Mouse (Mus musculus) left cerebral cortex, postnatal 10 days (tissue): Measurements from ENCODE around the gene Gm49027. TPM values are rescaled to one million over a fixed set of nuclear protein-coding genes. Genes with fewer than 3 reads are reported as not detected.
"Not testable (repeated sequence)": the region's sequence is repeated elsewhere in the genome, so short reads cannot be mapped to it uniquely, and the experiment has no call there.

ENCODE experiments used
- DNase-seq, 2 experiments: peaks; one replicate each; pipeline ENCODE4 v3.0.0; 2021 to 2022; ENCODE audit warnings: low spot score in 2 of 2, mixed read lengths in 1 of 2; ENCODE audit errors: extremely low spot score in 1 of 2
- intact Hi-C: fragments of 180-260 bp; cut with DNase I; formaldehyde crosslinking; loops from one replicate; pipeline ENCODE4 v1.15.1; 2025
- total RNA-seq, 2 experiments: library from RNA; stranded (reverse); gene quantifications; 2 replicates each; pipeline ENCODE4 v1.2.3; 2021

Gene Gm49027
- total RNA-seq = 1 to 10 TPM; 4.7 to 5.0 TPM

DNA sequence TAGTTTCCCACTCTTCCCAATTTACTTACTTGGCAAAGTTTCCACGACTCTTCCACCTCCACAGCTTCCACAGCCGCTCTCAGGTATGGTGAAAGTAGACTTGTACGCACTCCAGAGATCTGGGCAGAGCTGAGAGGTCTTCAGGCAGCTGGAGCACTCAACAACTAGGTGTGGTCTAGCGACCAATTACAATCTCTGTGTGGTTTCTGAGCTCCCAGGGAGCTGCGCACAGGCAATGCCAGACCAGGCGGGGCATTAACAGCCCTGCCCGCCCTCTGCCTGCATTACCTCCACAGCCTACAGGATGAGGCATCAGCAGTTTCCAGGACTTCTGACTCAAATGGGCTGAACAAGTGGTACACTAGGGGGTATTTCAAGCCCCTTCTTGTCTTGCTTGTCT, at the start of gene Gm49027:
Gm49027 (minus strand) TSS at position 208 of the 400 bp plus-strand sequence.
- DNase-seq = no peak
- intact Hi-C loops = no loop called here

DNA sequence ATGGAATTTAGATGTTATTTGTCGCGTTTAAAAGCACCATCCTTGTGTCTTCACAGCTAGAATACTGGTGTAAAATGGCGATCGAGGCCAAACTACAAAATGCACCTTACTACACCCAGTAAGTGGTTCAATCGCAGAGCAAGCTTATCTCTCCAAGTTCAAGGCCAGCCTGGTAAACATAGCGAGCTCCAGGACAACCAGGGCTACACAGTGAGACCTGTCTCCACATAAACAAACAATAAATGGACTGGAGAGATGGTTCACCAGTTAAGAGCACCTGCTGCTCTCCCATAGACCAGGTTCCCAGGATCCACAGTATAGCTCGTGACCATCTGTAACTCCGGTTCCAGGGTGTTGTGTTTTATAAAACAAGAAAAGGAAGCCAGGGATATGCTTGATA, 48.1 kb upstream of the Gm49027 start:
- DNase-seq = no peak
- intact Hi-C loops = no loop called here

DNA sequence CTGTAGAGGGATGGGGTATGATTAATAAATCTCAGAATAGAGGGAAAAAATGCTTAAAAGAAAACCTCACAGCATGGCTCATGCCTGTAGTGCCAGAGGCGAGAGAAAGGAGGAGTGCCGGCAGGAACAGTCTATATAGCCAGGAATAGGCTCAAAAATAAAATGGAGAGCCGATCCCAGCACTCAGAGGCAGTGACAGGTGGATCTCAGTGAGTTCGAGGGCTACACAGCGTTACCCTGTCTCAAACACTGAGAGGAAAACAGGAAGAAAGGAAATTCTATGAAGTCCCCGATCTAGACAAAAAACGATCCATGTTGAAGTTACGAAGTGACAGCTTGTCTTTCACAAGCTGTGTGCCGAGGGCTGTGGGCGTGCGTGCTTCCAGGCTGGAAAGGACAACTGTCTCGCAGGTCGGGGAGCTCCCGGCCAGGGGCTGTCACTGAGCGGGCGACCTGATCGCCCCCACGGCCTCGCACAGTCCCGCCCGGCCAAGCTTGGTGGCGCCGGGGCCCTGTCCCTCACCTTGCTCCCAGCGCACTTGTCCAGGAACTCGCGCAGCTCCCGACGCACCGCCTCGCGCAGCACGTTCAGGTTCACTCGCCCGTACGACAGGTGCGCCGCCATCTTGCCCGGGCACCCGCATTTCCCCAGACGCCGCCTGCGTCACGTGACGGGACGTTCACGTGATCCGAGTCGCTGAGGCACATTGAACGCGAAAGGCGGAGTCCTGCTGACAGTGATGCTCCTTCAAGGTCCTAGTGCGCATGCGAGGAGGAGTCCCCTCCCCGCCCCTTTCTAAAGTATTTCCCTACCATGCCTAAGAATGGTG, 47.3 kb upstream of the Gm49027 start, which contains the start of gene Vps33a:
Vps33a (minus strand) TSS at position 682 of the 830 bp plus-strand sequence.
- intact Hi-C loops = no loop called here

DNA sequence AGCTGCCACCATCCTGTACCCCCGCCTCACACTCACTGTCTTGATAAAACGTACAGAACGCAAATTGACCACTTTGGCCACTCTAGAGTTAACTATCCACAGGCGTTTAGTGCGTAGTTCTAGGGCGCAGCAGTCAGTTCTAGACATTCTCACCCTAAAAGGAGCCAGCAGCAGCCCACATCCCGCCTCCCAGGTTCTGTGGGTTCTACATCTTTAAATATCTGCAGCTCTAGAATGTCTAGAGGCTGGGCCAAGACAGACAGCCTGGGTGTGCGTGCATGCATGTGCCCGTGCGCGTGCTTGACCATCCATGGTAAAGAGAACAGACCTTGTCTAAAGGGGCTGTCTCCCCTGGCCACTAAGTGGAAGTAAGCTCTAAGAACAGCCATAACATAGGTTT, 35.8 kb upstream of the Gm49027 start:
- intact Hi-C loops = no loop called here

More for the DNA sequence above, 47.3 kb upstream of the Gm49027 start, which contains the start of gene Vps33a:
- peak; percentile 97 to 99 for DNase-seq

DNA sequence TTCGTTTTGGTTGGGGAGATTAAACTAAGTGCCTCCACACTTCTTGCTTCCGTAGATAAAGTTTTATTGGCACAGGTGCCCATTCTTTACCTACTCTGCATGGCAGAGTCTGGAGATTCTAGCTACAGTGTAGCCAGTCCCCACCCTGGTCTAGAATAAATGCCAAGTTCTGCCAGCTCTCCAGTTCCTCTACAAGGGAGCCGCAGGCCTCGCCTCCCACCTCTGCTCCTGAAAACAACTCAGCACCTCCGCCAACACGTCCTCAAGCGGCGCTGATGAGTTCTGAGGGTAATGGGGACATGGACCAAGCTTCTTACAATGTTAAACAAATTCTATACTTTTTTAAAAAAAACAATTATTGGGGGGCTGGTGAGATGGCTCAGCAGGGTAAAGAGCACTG, 34.3 kb upstream of the Gm49027 start:
- DNase-seq = no peak
- intact Hi-C loops = no loop called here

More for the DNA sequence above, 35.8 kb upstream of the Gm49027 start:
- no peak for DNase-seq

- intact Hi-C loops = no loop called here
- DNase-seq = peak; percentile 31 to 67
Observed at GRCm38 (mm10) chr5:123556451-123556850, 31.2 kb upstream of the Gm49027 start.

DNA sequence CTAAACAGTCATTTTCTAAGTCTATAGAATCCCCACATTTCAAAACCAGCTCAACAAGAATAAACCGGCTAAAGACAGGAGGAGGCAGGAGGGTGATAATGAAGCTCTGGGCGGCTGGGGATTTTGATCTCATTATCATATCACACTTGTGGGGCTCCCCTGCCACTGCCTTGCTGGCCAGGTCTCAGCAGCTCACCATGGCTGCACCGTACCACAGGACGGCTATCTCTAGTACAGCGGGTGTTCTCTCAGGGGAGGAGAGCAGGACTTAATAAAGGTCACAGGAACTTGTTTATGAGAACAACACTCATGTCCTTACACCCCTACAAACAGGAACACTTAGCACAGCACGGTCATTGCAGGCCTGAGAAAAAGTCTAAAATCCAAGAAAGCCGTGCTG, 30.4 kb upstream of the Gm49027 start:
- DNase-seq = no peak

GRCm38 (mm10) chr5:123533801-123534200, 8.5 kb upstream of the Gm49027 start:
- intact Hi-C loops = no loop called here

More for the DNA sequence above, 30.4 kb upstream of the Gm49027 start:
- intact Hi-C loops = no loop called here

DNA sequence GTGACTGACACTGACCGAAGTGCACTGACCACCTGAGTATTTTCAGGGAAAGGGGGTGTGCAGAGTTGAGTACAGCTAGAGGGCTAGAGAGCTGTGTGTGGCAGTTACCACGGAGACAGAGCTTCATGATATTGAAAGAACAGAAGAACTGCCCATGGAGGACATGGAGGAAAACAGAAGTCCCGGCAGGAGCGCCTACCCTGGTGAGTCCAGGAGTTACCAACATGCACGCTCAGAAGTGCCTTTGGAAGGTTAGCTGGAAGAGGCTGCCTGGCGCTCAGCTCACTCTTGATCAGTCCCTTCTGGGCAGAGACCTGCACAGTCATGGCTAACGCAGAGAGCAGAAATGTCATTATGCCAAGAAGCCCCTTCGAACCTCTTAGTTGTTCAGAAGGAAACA, 4.8 kb upstream of the Gm49027 start:
- no peak for DNase-seq
- intact Hi-C loops = no loop called here

More at GRCm38 (mm10) chr5:123533801-123534200, 8.5 kb upstream of the Gm49027 start:
- no peak for DNase-seq

GRCm38 (mm10) chr5:123528641-123529040, 3.4 kb upstream of the Gm49027 start:
- no peak for DNase-seq
- intact Hi-C loops = no loop called here

DNA sequence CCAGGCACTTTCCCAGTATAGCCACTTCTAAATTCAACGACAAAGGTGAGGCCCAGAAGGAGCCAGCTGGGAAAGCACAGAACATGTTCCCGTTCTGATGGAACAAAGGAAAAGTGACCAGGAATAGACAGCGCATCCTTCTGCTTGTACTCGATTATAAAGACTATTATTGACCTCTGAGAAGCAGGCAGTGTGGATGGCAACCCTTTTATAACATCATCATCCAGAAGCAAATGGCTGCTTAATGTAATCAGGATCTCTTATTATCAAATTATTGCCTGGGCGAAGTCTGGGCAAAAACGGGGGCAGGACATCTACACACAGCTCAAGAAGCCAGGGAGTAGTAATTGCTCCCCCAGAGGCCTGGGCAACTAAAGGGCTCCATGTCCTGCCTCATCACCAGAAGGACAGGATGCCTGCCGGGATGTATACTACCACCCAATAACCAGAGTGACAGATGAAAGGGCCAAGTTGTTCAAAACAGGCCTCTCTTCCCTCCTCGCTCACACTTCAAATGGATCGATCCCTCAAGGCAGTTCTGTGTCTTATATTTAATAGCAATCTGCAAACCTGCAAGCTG, 718 bp upstream of the Gm49027 start:
- intact Hi-C loops = no loop called here
- no peak for DNase-seq

- intact Hi-C loops = no loop called here
- DNase-seq = no peak
Observed at GRCm38 (mm10) chr5:123524393-123524750, 916 bp downstream of the Gm49027 start.

GRCm38 (mm10) chr5:123523692-123524392, 1.4 kb downstream of the Gm49027 start, which contains the start of gene Diablo:
Gene Diablo (minus strand): TSS chr5:123524176.
- intact Hi-C loops = no loop called here
- peak; percentile 98 to 100 for DNase-seq

DNA sequence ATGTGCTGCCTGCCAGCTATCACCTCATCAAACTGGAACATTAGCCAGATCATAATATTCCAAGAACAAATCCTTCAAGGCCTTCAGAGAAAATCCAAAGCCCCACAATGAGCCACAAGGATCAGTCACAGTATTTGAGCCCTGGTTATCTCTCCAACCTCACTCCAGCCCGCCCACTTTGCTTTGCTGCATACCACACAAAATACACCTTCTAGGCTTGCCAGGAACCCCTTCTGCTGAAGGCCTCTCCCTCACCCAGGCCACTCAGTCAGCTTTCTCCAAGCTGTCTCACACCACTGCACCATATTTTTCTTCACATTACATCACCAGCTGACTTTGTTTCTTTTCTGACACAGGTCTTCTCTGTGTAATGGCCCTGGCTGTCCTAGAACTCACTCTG, 3.1 kb downstream of the Gm49027 start:
- no peak for DNase-seq
- intact Hi-C loops = no loop called here

GRCm38 (mm10) chr5:123521621-123522020, 3.7 kb downstream of the Gm49027 start:
- intact Hi-C loops = no loop called here

GRCm38 (mm10) chr5:123520666-123521065, 4.6 kb downstream of the Gm49027 start:
- intact Hi-C loops = no loop called here
- DNase-seq = no peak

More at GRCm38 (mm10) chr5:123521621-123522020, 3.7 kb downstream of the Gm49027 start:
- DNase-seq = no peak

GRCm38 (mm10) chr5:123514871-123515270, 10.4 kb downstream of the Gm49027 start:
- intact Hi-C loops = no loop called here
- DNase-seq = no peak

GRCm38 (mm10) chr5:123512102-123512501, 13.2 kb downstream of the Gm49027 start:
- intact Hi-C loops = no loop called here

GRCm38 (mm10) chr5:123511426-123511825, 13.9 kb downstream of the Gm49027 start:
- intact Hi-C loops = not testable (repeated sequence)

More at GRCm38 (mm10) chr5:123512102-123512501, 13.2 kb downstream of the Gm49027 start:
- no peak for DNase-seq

More at GRCm38 (mm10) chr5:123511426-123511825, 13.9 kb downstream of the Gm49027 start:
- not testable (repeated sequence) for DNase-seq
